Mouse (Mus musculus) hindbrain, embryonic 12.5 days (tissue): ENCODE results near the gene Ankrd31. TPM values are rescaled to one million over a fixed set of nuclear protein-coding genes. Genes with fewer than 3 reads are reported as not detected.

Experiments
- ATAC-seq: fragments of 200-750 bp; cut with Nextera tagmentation; 2 replicates; pipeline ENCODE4 v1.8.0; 2017; ENCODE audit warnings: moderate TSS enrichment; ENCODE audit not compliant: low FRiP score
- H3K27ac ChIP-seq: fragments of 300-500 bp; sonication (generic); 2 replicates; pipeline ENCODE4 v1.5.1; 2016; ENCODE audit warnings: mild to moderate bottlenecking
- H3K27me3 ChIP-seq: fragments of 300-500 bp; sonication (generic); 2 replicates; pipeline ENCODE4 v1.6.1; 2016; ENCODE audit warnings: mild to moderate bottlenecking
- H3K36me3 ChIP-seq: fragments of 300-500 bp; sonication (generic); 2 replicates; pipeline ENCODE4 v1.6.1; 2016; ENCODE audit warnings: mild to moderate bottlenecking
- H3K4me1 ChIP-seq: fragments of 300-500 bp; sonication (generic); 2 replicates; pipeline ENCODE4 v1.6.1; 2016
- H3K4me2 ChIP-seq: fragments of 300-500 bp; sonication (generic); replicated peaks from 2 replicates; pipeline ENCODE4 v1.6.1; 2016; ENCODE audit warnings: mild to moderate bottlenecking
- H3K4me3 ChIP-seq: fragments of 300-500 bp; sonication (generic); 2 replicates; pipeline ENCODE4 v1.5.1; 2016; ENCODE audit warnings: mild to moderate bottlenecking
- H3K9ac ChIP-seq: fragments of 300-500 bp; sonication (generic); 2 replicates; pipeline ENCODE4 v1.6.1; 2016; ENCODE audit warnings: mild to moderate bottlenecking, moderate library complexity
- H3K9me3 ChIP-seq: fragments of 300-500 bp; sonication (generic); replicated peaks from 2 replicates; pipeline ENCODE4 v1.6.1; 2016; ENCODE audit warnings: mild to moderate bottlenecking
- WGBS: fragments of 180-500 bp; shearing (Covaris S2); methylation state at CpG from one replicate; pipeline ENCODE4 v1.1.7; 2016; 5-methylcytosine and 5-hydroxymethylcytosine counted together
- polyA plus RNA-seq: library from polyadenylated mRNA; unstranded; fragments of >200 nt; fragmentation: Nextera tagmentation; extraction: Ambion mirVana; gene quantifications from 2 replicates; pipeline ENCODE4 v1.2.1, GENCODE M21; 2016

Gene Ankrd31
- polyA plus RNA-seq, result not detected in 2 replicates

DNA sequence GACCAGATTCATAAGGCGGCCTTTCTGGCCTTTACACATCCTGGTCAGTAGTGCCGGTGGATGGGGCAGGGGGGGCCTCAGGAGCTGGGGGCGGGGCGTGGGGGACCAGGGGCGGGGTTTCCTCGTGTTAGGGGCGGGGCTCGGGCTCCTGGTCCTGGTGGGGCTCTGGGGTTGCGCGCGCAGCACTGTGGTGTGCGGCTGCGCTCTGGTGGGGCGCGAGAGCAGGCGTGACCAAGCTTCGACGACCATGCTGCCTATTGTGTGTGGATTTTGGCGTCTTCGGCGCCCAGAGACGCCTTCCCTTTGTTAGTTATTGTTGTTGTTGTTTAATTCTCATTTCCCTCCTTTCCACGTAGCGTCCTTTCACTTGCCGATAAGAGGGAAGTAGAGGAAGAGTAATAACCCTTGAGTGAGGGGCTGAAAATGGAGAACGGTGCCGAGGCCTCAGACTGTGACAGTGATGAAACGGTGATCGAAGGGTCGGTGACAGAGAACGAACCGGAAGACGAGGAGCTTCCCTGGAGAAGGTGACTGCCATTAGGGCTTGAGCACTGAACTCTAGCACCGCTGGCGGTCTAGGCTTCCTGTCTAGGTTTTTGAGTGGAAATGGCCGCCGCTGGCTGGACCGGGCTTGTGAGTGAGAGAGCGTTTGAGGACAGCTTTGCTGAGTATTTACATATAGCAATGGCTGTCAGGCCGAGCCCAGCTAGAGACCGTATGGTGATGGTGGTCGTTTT is at the start of gene Ankrd31:
TSS of gene Ankrd31 (plus strand) at position 164 of the 737 bp plus-strand sequence.
- Histone ChIP-seq H3K4me2 (no peak within 1 kb of the TSS), H3K9ac (no peak within 1 kb of the TSS)
- 84% methylated on average over 42 of the region's 42 CpGs for WGBS

DNA sequence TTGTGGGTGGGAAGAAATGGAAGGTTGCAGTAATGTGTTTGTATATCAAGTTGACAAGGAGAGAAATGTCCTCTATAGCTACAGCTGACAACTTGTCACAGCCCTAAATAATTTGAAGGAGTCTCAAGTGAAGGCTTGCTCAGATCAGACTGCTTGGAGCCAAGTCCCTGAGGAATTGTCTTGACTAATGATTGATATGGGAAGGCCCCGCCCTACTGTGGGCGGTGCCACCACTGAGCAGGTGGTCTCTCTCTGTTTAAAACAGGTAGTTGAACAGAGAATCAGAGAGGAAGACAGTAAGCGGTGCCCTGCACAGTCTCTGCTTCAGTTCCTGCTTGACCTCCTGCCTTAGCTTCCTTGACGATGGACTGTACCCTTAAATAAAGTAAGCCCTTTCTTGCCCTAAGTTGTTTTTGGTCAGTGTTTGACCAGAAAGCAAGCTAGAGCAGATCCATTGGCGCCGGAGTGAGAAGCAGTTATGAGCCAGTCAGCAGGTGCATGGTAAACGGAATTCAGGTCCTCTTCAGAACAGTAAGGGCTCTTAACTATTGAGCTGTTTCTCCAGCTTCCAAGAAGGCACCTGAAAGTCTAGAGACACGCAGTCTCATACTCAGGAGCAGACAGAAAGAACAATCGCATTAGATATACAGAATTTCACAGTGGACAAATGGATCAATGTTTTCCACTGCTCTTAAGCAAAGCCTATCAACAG is 45.3 kb upstream of the Ankrd31 start:
- Histone ChIP-seq H3K4me2 (no peak overlapping the region), H3K9ac (no peak overlapping the region), H3K4me3 (no peak overlapping the region), H3K36me3 (no peaks in the 10 kb centered on the region), H3K27me3 (no peaks in the 10 kb centered on the region), H3K27ac (no peak overlapping the region), H3K9me3 (no peaks in the 10 kb centered on the region), H3K4me1 (no peaks in the 10 kb centered on the region)
- ATAC-seq, result no peak
- 78% methylated on average over 9 of the region's 9 CpGs for WGBS

More for the DNA sequence above, at the start of gene Ankrd31:
- Histone ChIP-seq H3K36me3 (no peaks in the 10 kb centered on the region), H3K27me3 (no peaks in the 10 kb centered on the region), H3K4me1 (no peaks in the 10 kb centered on the region), H3K27ac (no peak within 1 kb of the TSS), H3K4me3 (no peak within 1 kb of the TSS), H3K9me3 (no peaks in the 10 kb centered on the region; the same call in 1 of the 2 replicates)
- ATAC-seq, result no peak

DNA sequence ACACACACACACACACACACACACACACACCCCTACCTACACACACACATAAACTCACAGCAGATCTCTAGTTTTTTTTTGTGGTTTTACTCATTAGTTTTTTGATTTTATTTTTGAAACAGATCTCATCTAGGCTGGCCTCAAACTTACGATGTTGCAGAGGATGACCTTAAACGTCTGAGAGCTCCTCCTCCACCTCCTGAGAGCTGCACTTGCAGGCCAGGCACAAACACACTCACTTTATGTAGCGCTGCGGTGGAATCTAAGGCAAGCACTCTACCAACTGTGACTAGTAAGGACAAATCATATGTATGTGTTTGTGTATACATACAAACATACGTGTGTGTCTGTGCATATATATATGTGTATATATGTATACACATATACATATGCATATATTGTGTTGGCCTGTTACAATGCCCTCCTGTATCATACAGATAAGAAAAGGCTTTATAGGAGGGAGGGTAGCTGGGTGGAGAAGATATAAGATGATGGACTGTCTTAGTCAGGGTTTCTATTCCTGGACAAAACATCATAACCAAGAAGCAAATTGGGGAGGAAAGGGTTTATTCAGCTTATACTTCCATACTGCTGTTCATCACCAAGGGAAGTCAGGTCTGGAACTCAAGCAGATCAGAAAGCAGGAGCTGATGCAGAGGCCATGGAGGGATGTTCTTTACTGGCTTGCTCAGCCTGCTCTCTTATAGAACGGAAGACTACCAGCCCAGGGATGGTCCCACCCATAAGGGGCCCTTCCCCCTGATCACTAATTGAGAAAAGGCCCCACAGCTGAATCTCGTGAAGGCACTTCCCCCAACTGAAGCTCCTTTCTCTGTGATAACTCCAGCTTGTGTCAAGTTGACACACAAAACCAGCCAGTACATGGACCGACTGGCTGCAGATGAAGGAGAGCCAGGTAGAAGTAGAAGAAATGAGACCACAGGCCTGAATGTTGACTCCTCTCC is 38.5 kb upstream of the Ankrd31 start:
- Histone ChIP-seq H3K4me3 (no peak overlapping the region), H3K27me3 (no peaks in the 10 kb centered on the region), H3K9me3 (no peaks in the 10 kb centered on the region), H3K4me2 (no peak overlapping the region), H3K4me1 (no peaks in the 10 kb centered on the region), H3K9ac (no peak overlapping the region), H3K27ac (no peak overlapping the region), H3K36me3 (no peaks in the 10 kb centered on the region)
- 80% methylated on average over 8 of the region's 8 CpGs for WGBS
- ATAC-seq, result no peak

DNA sequence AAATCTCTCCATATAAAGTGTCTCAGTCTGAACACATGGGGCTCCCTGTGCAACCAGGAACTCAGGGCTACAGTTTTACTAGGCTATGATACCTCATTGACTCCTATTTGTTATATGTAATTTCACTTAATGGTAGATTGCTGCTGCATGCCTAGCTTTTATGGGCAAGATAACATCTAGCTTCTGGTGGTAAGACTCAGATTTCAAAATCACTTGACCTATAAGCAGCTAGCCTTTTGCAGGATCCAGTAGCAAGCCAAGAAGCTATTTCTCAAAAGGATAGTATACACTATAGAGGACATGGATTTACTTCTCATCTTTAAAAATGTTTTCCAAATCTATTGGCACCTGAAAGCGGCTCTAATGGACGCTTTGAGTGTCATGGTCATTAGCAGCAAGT is 31.8 kb upstream of the Ankrd31 start:
- WGBS, result 95% methylated on average over 2 of the region's 2 CpGs
- no peak overlapping the region for H3K4me2 ChIP-seq
- H3K9ac ChIP-seq, result no peak overlapping the region
- ATAC-seq, result no peak
- H3K36me3 ChIP-seq, result no peaks in the 10 kb centered on the region
- no peak overlapping the region for H3K27ac ChIP-seq
- no peaks in the 10 kb centered on the region for H3K27me3 ChIP-seq
- no peak overlapping the region for H3K4me3 ChIP-seq
- H3K4me1 ChIP-seq, result no peaks in the 10 kb centered on the region
- H3K9me3 ChIP-seq, result no peaks in the 10 kb centered on the region

DNA sequence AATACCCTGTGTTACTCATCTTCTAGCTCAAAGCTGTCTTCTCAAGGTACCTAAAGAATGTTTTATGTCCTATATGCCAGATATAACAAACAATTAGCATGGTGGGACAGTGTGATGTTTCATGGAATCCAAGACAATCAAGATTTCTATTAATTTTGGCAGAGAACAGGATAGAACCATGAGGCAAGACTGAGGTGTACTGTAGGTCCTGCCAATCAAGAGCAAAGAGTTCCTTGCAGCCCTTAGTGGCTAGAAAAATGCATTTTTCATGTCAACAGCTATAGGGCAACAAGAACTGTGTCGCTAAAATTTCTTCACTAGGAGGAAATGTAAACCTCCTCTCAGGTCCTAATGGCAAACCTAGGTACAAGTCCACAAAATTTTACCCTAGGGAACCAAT is 30.3 kb upstream of the Ankrd31 start:
- H3K9ac ChIP-seq, result no peak overlapping the region
- H3K27ac ChIP-seq, result no peak overlapping the region
- ATAC-seq, result no peak
- no peaks in the 10 kb centered on the region for H3K4me1 ChIP-seq
- H3K4me2 ChIP-seq, result no peak overlapping the region
- no peaks in the 10 kb centered on the region for H3K9me3 ChIP-seq
- no peak overlapping the region for H3K4me3 ChIP-seq
- 65% methylated on average over 1 of the region's 1 CpGs for WGBS
- H3K36me3 ChIP-seq, result no peaks in the 10 kb centered on the region
- H3K27me3 ChIP-seq, result no peaks in the 10 kb centered on the region

DNA sequence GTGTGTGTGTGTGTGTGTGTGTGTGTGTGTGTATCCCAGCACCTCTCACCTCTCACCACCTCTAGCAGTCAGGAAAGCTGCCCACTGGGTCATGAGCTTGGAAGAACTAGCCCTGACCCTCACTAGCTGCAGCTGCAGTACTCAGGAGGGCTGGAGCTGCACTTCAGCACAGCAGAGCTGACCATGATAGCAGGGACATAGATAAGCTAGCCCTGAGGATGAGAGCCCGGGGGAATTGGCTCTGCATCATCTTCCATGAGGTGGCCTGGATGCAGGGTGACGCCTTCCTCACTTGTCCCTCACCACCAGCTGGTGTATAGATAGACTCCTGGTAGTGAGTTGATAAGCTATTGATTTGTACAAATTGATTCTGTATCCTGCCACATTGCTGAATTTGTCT is 28.1 kb upstream of the Ankrd31 start:
- 93% methylated on average over 2 of the region's 2 CpGs for WGBS
- Histone ChIP-seq H3K27ac (no peak overlapping the region), H3K27me3 (no peaks in the 10 kb centered on the region), H3K4me1 (no peaks in the 10 kb centered on the region), H3K36me3 (no peaks in the 10 kb centered on the region), H3K4me2 (no peak overlapping the region), H3K9me3 (no peaks in the 10 kb centered on the region), H3K4me3 (no peak overlapping the region), H3K9ac (no peak overlapping the region)
- ATAC-seq, result no peak

DNA sequence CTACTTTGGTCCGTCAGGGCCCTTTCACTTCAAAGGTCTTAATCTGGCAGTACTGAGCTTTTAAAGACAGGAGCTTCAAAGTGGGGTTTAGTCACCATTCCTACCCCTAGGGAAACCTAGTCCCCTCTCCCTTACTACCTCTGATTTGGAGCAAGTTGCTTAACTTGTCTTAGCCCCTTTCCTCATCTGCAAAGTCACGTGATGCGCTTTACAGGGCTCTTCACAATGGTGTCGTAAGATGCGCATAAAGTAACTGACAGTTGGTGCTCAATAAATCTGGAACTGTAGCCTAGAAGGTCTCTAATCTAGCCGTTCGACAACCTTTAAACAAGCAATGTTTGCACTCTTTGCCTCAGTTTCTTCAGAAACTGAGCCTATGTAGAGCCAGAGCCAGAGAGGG is 19.8 kb upstream of the Ankrd31 start:
- no peak overlapping the region for H3K4me2 ChIP-seq
- ATAC-seq, result no peak
- H3K4me1 ChIP-seq, result no peaks in the 10 kb centered on the region
- WGBS, result 86% methylated on average over 7 of the region's 7 CpGs
- H3K4me3 ChIP-seq, result no peak overlapping the region
- no peaks in the 10 kb centered on the region for H3K9me3 ChIP-seq
- H3K27ac ChIP-seq, result no peak overlapping the region
- no peaks in the 10 kb centered on the region for H3K36me3 ChIP-seq
- no peak overlapping the region for H3K9ac ChIP-seq
- no peaks in the 10 kb centered on the region for H3K27me3 ChIP-seq

DNA sequence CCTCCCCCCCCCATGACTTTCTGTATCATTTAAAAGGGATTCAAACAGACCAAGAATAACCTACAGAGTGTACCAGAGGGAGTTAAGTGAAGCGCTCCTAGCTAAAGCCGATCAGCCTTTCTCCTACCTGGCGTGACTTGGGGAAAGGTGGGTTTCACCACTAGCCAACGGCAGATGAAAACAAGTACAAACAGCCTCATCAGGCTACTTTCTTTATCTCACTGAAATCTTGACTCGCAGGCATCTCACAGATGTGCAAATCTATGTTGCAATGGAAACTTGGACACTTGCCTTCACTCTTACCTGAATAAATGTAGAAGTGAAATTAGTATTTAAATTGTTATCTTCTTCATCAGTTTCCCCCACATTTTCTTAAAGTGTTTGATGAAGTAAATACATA is 18.9 kb upstream of the Ankrd31 start:
- Histone ChIP-seq H3K9me3 (no peaks in the 10 kb centered on the region), H3K9ac (no peak overlapping the region), H3K27ac (no peak overlapping the region), H3K4me1 (no peaks in the 10 kb centered on the region), H3K27me3 (no peaks in the 10 kb centered on the region), H3K4me3 (no peak overlapping the region), H3K36me3 (no peaks in the 10 kb centered on the region), H3K4me2 (no peak overlapping the region)
- no peak for ATAC-seq
- 97% methylated on average over 5 of the region's 5 CpGs for WGBS

DNA sequence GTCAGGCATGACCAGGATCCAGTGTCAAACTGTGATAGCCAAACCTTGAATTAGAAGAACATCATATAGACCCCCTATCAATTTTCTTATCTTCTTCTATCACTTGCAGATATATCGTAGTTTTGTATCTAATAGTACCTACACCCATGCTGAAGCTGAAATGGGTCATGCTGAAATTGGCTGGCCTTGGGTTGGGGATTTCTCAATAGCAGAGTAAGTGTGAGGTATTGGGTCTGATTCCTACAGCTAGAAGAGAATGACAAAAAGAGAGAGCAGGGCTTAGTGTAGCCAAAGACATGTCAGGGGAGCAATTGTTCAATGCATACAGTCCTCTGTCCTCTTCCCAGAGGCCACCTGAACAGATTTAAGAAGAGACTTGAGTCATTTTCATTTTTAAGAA is 18.0 kb upstream of the Ankrd31 start:
- 90% methylated on average over 1 of the region's 1 CpGs for WGBS
- Histone ChIP-seq H3K36me3 (no peaks in the 10 kb centered on the region), H3K4me2 (no peak overlapping the region), H3K4me1 (no peaks in the 10 kb centered on the region), H3K9me3 (no peaks in the 10 kb centered on the region), H3K9ac (no peak overlapping the region), H3K27ac (no peak overlapping the region), H3K4me3 (no peak overlapping the region), H3K27me3 (no peaks in the 10 kb centered on the region)
- ATAC-seq, result no peak

DNA sequence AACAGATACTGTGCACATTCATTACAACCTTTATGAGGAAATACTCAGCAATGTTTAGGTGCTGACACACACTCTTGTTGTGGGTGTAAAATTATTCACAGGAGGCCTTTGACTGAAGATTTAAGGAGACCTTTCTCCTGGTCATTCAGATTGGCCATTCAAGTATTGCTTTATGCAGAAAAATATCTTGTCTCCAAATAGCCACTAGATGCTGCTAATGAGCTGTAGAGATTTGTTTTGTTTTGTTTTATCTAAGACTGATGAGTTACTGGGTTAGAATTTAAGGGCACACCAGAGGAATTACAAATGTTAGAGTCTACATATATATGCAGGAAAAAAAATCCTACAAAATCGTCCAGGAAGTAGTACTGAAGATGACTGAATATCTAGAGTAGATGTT is 12.9 kb upstream of the Ankrd31 start:
- Histone ChIP-seq H3K27me3 (no peaks in the 10 kb centered on the region), H3K4me3 (no peak overlapping the region), H3K9me3 (no peaks in the 10 kb centered on the region), H3K27ac (no peak overlapping the region), H3K9ac (no peak overlapping the region), H3K4me2 (no peak overlapping the region), H3K36me3 (no peaks in the 10 kb centered on the region), H3K4me1 (no peaks in the 10 kb centered on the region)
- WGBS, result 46% methylated on average over 1 of the region's 1 CpGs
- no peak for ATAC-seq

DNA sequence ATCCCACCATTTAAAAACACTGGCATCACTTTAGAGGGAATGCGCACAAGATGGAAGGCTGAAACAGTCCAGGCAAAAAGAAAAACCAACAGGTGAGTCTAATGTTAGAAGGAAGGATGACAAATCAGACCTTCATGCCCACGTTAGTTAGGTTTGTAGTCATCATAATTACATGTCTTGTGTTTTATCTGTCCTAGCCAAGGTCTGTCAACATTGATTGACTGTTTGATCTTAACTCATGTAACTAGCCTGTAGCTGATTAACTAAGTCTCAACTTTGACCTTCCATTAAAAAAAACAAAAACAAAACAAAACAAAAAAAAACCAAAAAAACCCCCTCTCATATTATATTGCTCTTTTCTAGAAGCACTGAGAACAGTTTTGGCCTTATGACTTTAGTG is 7.9 kb upstream of the Ankrd31 start:
- no peaks in the 10 kb centered on the region for H3K27me3 ChIP-seq
- 87% methylated on average over 2 of the region's 2 CpGs for WGBS
- ATAC-seq, result no peak
- H3K4me1 ChIP-seq, result no peaks in the 10 kb centered on the region
- no peak overlapping the region for H3K27ac ChIP-seq
- no peaks in the 10 kb centered on the region for H3K36me3 ChIP-seq
- no peaks in the 10 kb centered on the region for H3K9me3 ChIP-seq
- H3K9ac ChIP-seq, result no peak overlapping the region
- no peak overlapping the region for H3K4me3 ChIP-seq
- H3K4me2 ChIP-seq, result no peak overlapping the region

DNA sequence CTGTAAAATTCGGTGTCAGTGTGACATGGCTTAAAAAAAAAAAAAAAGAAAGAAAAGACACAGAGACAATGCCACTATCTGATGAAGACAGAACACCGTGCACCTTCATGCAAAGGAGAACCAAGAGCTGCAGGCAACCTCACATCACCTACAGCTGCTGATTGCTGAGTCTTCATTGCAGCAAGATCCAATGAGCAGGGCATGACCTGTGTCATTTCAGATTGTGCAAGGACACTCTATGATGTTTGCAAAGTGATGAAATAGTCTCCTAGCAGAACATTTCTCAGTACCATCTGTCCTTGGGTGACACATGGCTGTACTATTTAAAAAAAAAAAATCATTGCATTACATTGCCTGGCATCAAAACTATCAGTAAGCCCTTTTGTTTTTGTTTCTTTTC is 5.2 kb upstream of the Ankrd31 start:
- WGBS, result 75% methylated on average over 2 of the region's 2 CpGs
- H3K4me3 ChIP-seq, result no peak overlapping the region
- no peak overlapping the region for H3K27ac ChIP-seq
- no peak overlapping the region for H3K4me2 ChIP-seq
- H3K9me3 ChIP-seq, result no peaks in the 10 kb centered on the region
- no peaks in the 10 kb centered on the region for H3K27me3 ChIP-seq
- H3K9ac ChIP-seq, result no peak overlapping the region
- H3K36me3 ChIP-seq, result no peaks in the 10 kb centered on the region
- H3K4me1 ChIP-seq, result no peaks in the 10 kb centered on the region
- ATAC-seq, result no peak
